Mouse (Mus musculus): ENCODE measurements around the gene Pcdh19.

DNA sequence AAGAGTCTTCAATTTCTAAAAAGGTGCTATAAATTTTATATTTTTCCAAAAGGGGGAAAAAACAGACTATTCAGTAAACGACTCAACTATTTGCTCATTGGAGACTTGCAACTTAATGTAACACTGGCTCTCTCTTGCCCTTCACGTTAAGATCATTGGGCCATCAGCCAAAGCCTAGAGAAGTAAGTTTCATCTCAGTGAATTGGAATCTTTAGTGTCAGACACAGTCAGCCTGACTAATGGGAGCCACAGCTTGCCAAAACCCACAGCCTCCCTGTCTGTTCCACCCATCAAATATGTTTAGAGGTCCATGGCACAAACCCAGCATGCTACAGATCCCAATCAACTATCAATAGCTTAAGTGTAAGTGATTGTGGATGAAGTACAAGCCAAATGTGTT lies 86.7 kb downstream of the Pcdh19 start:
- TF ChIP-seq CTCF (conservative IDR thresholded peaks at IDR 0.05; ENCODE audit: insufficient read depth, insufficient read length, low read depth, low read length): no peak
- no peak for TF ChIP-seq POLR2A (IDR thresholded peaks at IDR 0.05; ENCODE audit: low read depth, low read length)
